Mouse (Mus musculus) c-Kit-positive CD71-positive TER-119-negative erythroid progenitor cells, embryonic 14.5 days (primary cell): Measurements from ENCODE around the gene Bicra.
A peak's percentile ranks its signal among the peaks of the same experiment; 100 is the strongest.

Experiments
- DNase-seq: peaks from one replicate; pipeline ENCODE4 v3.0.0-alpha.2; 2013; ENCODE audit warnings: low read depth

The Bicra gene

DNA sequence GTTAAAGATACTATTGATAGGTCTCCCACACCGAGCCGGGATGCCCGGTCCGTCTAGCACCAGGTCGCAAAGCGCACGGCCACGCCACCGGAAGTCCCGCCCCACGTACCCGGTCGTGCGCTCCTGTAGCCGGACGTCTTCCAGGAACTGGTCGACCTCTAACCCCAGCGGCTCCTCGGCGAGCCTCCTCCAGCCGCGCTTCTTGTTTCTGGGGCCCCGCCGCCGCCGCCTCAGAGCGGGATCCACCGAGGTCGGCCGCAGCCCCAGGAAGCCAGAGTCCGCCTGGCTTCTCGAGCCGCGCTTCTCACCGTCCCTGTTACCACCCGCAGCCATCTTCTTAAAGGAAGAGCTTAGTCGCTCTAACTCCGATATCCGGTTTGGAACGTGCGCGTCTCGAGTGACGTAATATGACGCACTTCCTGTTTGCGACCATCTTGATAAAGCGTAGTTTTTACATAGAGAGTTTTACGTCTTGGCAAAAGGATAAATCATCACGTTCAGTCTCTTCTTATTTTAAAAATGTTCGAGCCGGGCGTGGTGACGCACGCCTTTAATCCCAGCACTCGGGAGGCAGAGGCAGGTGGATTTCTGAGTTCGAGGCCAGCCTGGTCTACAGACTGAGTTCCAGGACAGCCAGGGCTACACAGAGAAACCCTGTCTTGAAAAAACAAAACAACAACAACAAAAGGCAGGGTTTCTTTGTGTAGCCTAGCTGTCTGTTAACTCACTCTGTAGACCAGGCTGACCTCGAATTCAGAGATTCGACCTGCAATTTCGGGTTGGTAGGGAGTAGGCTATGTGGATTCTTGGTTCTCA, 101.8 kb downstream of the Bicra start, which contains the start of gene Nop53:
TSS of gene Nop53 (minus strand) at position 354 of the 816 bp plus-strand sequence.
- peak; percentile 98 for DNase-seq

DNA sequence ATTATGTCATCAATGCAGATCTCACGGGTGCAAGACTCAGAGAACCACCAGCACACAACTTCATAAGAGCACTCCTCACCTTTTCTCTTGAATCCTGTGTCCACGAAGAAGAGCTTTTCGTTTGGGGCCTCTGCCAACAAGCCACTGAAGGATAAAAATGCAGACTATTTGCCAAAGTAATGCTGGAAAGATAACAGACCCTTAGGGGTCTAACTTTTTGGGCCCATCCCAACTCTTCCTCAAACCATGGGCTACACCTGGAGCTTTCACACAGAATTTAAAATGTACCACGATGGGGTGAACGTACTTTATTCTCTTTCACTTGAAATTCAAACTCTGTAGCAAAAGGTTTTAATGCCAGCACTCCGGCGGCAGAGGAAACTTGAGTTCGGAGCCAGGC, 102.5 kb downstream of the Bicra start:
- DNase-seq, result no peak

DNA sequence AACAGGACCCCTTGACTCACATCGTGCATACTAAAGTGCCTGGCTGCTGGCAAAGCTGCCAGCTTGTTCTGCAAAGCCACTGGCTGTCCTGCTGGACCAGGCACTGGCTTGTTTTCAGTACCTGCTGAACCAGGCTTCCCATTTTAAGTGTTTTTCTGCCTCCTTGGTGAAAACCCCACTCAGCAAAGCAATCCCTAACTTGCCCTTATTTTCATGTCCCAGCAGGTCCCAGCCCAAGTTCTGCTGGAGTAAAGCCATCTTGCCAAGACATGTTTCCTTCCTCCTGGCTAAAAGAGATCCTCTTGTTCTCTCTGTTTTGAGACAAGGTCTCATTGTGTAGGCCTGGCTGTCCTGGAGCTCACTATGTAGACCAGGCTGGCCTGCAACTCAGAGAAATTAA, 103.4 kb downstream of the Bicra start:
- no peak for DNase-seq

DNA sequence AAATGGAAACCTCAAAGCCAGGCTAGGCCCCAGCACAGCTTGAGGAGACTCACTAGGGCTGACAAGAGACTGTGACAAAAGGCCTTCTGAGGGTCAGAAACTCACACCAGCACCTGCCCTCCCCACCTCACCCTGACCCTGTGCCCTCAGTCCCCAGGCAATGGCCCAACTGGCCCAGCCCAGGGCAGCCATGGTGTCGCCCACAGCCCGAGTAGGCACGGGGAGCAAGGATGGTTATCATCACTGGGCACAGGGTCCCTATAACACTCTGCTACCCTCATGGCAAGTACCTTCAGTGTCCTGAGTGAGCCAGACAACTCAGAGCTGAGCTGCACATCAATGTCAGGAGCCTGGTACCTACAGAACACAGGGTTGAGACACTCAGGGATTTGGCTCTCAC, 109.1 kb downstream of the Bicra start:
- DNase-seq, result no peak

DNA sequence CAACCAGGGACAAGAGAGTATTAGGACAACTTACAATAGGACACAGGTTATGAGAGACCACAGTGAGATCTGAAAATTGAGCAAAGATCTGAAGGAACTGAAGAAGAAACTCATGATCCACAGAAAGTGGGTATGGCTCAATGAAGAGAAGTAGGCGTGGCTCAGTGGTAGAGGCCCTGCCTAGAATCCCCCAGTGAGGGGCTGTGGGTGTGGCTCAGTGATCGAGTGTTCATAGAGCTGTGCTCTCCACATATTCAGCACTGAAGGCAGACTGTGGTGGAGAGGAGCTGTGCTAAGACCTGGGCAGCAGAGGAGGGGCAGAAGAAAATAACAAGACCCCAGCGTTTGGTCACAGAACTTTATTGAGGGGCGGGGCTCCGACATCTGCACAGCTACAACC, 110.2 kb downstream of the Bicra start:
- DNase-seq, result no peak

DNA sequence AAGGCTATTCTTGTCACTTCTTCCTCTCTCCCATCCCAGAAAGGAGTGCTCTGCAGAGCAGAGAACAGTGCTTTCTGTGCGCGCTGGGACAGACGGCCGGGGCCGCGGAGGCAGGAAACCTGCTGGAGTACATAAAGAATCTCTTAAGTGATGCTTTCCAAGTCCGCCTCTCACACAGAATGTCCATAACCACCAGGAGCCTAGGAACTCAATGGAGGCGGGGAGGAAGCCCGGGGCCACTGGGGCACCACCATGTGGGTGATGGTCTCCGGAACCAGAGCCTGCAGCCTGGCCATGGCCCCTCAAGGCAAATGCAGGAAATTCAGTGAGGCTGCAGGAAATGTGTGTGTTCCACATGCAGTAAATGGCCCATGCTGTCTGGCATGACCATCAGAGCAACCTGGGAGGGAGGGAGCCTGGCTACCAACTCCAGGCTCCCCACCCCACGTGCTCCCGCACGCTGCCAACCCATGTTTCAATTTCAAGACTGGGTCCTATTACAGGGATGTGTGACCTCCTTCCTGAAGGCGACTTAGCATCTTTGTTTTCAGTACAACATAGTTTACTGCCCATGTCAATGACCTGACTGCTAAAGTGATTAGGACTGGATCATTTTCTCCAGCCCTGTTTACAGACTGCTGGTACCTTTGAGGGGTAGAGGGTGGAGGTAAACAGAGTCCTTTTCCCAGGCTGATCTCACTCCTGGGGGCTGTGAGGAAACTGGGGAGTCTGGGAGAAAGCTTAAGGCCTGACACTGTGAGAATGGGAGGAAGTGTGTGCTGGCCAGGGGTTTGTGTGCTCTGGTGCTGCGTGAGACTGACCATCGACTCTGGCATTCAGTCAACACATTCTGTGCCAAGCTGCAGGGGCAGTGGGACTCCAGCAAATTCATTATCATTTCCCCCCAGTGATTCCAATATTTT, 114.0 kb downstream of the Bicra start:
- DNase-seq, result no peak

DNA sequence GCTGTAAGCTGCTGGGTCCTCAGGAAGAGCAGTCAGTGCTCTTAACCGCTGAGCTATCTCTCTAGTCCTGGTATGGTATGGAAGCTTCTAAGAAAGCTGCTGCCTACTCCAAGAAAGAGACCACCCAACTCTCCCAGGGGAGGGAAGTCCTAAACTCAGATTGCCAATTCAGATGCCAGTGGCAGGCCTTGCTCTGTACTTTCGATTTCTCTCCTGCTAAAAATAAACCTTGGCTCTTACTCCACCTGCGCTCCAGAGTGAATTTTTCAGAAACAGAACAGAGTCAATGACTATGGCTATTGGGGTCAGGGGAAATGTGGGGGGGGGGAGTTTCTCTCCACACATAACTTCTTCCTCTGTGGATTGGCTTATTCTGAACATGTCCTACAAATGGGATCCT, 116.1 kb downstream of the Bicra start:
- no peak for DNase-seq

DNA sequence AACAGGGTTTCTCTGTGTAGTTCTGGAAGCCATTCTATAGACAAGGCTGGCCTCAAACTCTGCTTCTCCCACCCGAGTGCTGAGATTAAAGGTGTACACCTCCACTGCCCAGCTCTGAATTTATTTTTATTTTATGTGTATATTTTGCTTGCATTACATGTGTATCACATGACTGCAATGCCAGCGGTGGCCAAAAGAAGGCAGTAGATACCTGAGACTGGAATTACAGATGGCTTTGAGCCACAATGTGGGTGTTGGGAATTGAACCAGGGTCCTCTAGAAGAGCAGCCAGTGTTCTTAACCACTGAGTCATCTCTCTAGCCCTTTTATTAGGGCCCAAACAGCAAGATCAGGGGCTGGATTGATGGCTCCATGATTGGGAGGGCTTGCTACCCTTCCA, 117.2 kb downstream of the Bicra start:
- DNase-seq, result no peak

DNA sequence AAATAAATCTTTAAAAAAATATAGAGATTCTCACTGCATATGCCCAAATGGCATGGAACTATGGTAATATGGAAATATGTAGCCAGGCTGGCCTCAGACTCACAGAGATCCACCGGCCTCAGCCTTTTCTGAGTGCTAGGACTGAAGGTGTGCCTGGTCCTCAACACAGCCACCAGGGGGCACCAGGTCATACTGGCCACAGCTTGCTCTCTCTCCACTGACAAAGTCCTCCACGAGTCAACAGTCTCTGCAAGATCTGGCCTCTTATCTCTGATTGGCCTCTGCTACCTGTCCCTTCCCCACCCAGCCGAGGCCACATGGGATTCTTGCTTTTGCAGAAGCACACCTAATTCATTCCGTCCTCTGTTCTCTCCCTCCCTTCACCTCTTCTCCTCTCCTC, 117.8 kb downstream of the Bicra start:
- DNase-seq, result no peak

DNA sequence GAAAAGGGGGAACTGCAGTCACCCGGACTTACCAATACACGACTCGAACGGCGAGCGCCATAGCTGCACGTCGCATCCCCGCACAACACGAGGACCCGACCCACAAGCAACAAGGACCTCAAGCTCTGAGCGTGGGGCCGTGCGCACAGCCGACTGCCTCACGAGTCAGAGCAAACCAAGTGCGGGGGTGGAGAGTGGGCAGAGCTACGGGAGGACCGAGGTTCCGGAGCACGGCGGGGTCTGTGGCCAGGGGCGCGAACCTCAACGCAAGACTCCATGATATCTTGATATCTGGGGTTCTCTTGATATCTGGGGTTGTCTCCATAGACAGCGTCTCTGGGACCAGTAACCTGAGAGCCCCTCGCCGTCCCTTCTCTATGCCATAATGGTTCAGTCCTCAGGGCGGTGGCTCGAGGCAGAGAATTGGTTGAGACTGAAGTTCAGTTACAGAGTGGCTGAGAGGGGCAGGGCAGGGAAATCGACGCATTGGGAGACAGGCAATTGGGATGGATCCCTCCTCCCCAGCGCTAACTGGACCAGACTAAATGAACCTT, 125.4 kb downstream of the Bicra start, which contains the start of gene Selenow:
TSS of gene Selenow (minus strand) at position 183 of the 554 bp plus-strand sequence.
- peak; percentile 89 for DNase-seq

DNA sequence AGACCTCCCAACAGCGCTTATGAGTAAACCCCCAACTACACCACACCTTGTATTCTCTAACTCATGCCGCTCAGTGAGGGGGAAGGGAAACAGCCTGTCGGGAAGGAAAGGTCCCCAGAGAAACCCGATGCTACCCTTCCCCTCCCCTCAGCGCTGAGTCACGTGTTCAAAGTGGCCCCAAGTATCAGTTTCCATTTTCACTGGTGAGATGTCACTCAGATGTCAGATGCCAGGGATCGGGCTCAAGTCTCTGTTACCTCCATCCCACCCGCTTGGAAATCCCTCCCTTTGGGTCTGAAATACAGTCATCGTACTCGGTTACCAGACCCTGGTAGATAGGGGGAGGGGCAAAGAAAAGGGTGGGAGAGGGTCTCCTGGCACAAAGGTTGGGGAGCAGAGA, 125.9 kb downstream of the Bicra start:
- peak; percentile 36 for DNase-seq
